Mouse (Mus musculus): ENCODE measurements at regions not wholly inside any gene's neighbourhood (a gene's known extent, or its start where the extent isn't known, plus 50 kb on each side); places are given as distances from the start of the nearest gene placed in this dataset.

DNA sequence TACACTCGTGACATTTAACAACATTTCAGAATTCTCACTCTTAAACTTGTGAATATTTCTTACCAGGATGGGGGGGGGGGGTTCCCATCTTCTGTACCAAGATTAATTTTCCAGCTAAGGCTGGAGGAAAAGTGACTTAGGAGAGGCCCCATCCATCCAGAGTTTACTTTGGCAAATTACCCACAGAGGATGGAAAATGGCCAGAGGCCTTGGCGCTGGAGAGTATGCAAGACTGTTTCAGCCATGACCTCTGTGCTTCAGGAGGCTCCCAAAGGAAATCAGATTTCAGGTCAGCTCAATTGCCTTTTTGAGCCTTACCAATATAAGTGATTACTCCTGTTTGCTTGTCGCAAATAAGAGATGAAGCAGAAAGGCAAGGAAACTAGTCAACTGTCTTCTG lies 143.4 kb upstream of the F930015N05Rik start:
- H3K36me3 ChIP-seq = no peaks in the 10 kb centered on the region
- H3K4me1 ChIP-seq = no peaks in the 10 kb centered on the region
- H3K4me3 ChIP-seq = no peak overlapping the region
- no peaks in the 10 kb centered on the region for H3K27me3 ChIP-seq (ENCODE audit: insufficient read depth, poor library complexity, severe bottlenecking)
- no peak for DNase-seq (ENCODE audit: low spot score)
- WGBS = 74% methylated on average over 3 of the region's 3 CpGs
- H3K27ac ChIP-seq = no peak overlapping the region
- no peaks in the 10 kb centered on the region for H3K9me3 ChIP-seq

DNA sequence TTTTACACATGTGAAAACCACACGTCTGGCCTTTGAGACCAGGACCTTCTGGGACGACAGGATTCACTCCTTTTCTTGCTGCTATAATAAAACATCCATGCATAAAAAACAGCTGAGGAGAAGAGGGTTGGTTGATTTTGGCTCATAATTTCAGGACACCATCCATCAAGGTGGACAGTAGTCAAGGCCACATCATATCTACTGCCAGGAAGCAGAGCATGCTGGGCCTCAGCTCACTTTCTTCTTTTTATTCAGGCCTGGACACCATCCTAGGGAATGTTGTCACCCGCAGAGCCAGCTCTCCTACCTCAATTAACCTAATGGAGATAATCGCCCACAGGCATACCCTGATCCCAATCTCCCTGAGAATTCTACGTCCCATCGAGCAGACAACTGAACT lies 149.6 kb upstream of the F930015N05Rik start:
- H3K4me3 ChIP-seq = no peak overlapping the region
- no peaks in the 10 kb centered on the region for H3K9me3 ChIP-seq
- no peak overlapping the region for H3K27ac ChIP-seq
- no peaks in the 10 kb centered on the region for H3K36me3 ChIP-seq
- no peaks in the 10 kb centered on the region for H3K27me3 ChIP-seq (ENCODE audit: insufficient read depth, poor library complexity, severe bottlenecking)
- H3K4me1 ChIP-seq = peaks cover 5% of the 10 kb centered on the region
- 76% methylated on average over 6 of the region's 6 CpGs for WGBS
- no peak for DNase-seq (ENCODE audit: low spot score)

DNA sequence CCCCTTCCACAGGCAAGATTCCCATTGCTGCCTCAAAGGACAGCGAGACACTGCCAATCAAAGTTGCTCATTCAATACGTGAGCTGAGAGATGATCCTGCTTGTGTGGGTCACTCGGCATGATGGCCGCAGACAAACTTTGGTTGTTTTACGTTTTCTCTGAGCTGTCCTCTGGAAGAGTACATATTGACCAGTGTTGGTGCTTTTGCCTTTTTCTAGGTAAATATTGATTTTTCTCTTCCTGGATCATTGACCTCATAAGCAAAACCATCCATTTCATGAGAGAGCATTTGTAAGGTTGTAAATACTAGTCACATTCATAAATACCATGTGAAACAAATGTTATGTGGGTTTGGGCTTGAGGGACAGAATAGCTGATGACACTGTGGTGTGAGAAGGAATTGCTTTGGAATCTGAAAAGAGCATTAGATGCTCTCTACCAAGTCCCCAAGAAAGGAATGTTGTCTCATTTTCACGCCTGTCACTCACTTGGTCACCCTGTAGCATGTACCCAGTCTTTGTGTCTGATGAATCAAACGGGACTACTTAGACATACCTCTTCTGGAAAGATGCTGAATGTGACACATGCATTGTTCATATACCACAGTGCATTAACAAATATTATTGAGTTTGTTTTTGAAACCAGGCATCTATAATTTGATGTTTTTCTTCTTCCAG lies 150.7 kb upstream of the F930015N05Rik start:
- no peak for DNase-seq (ENCODE audit: low spot score)
- no peak overlapping the region for H3K4me3 ChIP-seq
- H3K36me3 ChIP-seq = no peaks in the 10 kb centered on the region
- H3K27ac ChIP-seq = no peak overlapping the region
- no peaks in the 10 kb centered on the region for H3K9me3 ChIP-seq
- WGBS = 75% methylated on average over 7 of the region's 7 CpGs
- H3K4me1 ChIP-seq = peaks cover 5% of the 10 kb centered on the region
- H3K27me3 ChIP-seq (ENCODE audit: insufficient read depth, poor library complexity, severe bottlenecking) = 0 out of 2 replicates have a peak, but pooled peaks cover 6% of the 10 kb centered on the region

DNA sequence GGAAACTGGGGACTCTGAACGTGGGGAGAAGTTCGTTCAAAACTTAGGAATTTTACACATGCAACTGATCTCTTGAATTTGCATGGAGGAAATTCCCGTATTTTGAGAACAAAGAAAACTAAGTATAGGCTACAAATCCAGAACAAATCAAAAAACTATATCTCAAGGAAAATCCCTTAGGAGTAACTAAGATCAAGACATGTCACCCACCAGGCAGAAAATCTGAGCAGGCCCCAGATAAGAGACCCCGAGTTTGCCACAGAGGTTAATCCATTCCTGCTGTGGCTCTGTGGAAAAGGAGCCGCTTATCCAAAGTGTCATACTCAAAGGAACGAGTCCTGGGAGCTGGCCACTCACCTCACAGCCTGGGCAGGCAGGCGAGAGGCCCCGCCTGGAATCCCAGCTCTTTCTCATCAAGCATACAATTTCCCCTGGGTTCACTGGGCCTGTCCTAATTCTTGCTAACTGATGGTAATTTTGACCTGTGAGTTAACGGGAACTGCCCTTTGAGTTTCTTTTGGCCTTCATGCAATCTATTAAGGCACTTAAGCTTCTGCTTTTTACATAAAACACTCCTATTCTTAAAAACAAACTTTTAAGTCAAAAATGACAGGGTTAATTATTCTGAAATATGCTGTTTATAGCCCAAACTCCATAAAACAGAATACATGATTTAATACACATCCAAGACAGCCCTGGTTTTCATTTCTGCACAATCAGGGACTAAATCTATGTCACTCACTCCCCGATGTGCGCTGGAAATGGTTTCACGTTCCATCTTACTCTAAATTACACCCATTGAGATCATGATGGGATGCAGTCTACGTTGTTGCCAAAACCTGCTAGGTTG lies 151.5 kb upstream of the F930015N05Rik start:
- 45% methylated on average over 13 of the region's 13 CpGs for WGBS
- H3K36me3 ChIP-seq = no peaks in the 10 kb centered on the region
- no peak for DNase-seq (ENCODE audit: low spot score)
- H3K4me1 ChIP-seq = peaks cover 5% of the 10 kb centered on the region
- no peaks in the 10 kb centered on the region for H3K9me3 ChIP-seq
- no peak overlapping the region for H3K27ac ChIP-seq
- H3K27me3 ChIP-seq (ENCODE audit: insufficient read depth, poor library complexity, severe bottlenecking) = 0 out of 2 replicates have a peak, but pooled peaks cover 12% of the 10 kb centered on the region
- no peak overlapping the region for H3K4me3 ChIP-seq

DNA sequence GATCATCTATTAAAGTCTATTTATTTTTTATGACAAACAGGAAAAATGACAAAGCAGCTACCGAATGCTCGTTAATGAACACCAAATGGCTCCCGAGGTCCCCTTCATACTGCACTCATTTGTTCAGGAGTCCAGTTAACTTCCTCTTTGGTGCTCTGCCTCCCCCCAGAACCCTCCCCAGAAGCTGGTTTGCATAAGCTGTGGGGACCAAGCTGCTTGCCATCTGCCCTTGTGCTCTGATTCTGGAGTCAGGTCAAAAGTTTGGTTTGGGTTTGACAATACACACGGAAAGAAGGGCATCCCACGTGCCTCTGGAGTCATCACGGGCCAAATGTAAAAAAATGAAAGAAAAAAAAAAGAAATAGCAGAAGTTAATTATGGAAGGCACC lies 152.1 kb upstream of the F930015N05Rik start:
- Histone ChIP-seq H3K9me3 (no peaks in the 10 kb centered on the region), H3K27ac (no peak overlapping the region), H3K4me3 (no peak overlapping the region), H3K27me3 (ENCODE audit: insufficient read depth, poor library complexity, severe bottlenecking) (0 out of 2 replicates have a peak, but pooled peaks cover 12% of the 10 kb centered on the region), H3K4me1 (peaks cover 5% of the 10 kb centered on the region), H3K36me3 (no peaks in the 10 kb centered on the region)
- no peak for DNase-seq (ENCODE audit: low spot score)
- WGBS = 80% methylated on average over 6 of the region's 6 CpGs

DNA sequence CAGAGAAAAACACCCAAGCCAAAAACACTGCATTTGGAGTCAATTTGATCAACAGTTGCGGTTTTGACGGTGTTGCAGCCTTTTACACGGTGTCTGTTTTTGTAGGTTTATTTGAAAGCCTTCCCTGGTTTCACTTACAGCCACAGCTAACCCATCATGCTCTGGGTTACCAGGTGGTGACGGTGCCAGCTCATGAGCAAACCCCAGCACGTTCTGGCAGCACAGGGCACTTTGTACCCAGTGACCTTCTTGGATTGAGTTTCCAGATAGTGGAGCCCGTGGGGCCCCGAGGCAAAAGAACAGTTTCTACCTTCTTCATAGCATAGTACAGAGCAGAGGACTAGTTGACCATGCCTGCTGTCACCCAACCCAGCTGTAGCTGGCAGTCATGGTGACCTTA lies 152.6 kb upstream of the F930015N05Rik start:
- Histone ChIP-seq H3K4me1 (peaks cover 5% of the 10 kb centered on the region), H3K27me3 (ENCODE audit: insufficient read depth, poor library complexity, severe bottlenecking) (0 out of 2 replicates have a peak, but pooled peaks cover 12% of the 10 kb centered on the region), H3K36me3 (no peaks in the 10 kb centered on the region), H3K4me3 (no peak overlapping the region), H3K27ac (no peak overlapping the region), H3K9me3 (no peaks in the 10 kb centered on the region)
- no peak for DNase-seq (ENCODE audit: low spot score)
- WGBS = 77% methylated on average over 7 of the region's 7 CpGs

DNA sequence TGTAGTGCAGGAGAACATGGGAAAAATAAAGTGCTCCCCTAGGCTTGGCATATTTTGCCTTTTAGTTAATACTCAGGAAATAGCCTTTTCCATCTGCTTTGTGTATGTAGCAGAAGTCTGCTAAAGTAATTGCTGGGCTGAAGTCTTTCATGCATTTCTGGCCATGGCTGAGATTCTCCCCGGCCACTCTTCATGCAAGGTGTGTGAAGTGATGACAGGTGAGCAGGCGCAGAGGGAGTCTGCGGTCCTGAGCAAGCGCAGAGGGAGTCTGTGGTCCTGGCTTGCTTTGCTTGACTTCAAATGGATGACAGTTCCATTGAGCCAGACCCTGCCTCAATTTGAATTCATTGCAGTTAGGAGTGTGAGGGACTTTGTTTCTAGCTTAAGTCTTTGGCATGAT lies 153.6 kb upstream of the F930015N05Rik start:
- Histone ChIP-seq H3K4me1 (peaks cover 5% of the 10 kb centered on the region), H3K27ac (no peak overlapping the region), H3K27me3 (ENCODE audit: insufficient read depth, poor library complexity, severe bottlenecking) (peaks cover 13% of the 10 kb centered on the region; the same call in 1 of the 2 replicates), H3K36me3 (no peaks in the 10 kb centered on the region), H3K9me3 (no peaks in the 10 kb centered on the region), H3K4me3 (no peak overlapping the region)
- DNase-seq (ENCODE audit: low spot score) = no peak
- 73% methylated on average over 4 of the region's 4 CpGs for WGBS

DNA sequence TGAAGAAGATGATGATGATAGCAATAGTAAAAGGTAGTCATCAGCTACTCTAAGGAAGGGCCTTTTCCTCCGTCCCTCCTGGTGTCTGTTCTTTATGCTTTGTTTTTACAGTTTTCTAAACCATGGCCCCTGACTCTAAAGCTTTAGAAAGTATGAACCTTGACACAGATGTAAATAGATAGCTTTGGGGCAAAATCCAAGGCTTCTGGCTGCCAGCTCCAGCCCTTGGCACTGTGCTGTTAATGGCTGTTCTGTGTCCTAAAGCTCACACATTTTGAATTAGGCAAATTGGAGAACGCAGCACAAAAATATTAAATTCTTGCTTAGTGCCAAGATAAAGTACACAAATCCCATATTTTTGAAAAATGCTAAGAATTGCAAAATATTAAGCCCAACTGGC lies 155.8 kb upstream of the F930015N05Rik start:
- H3K27me3 ChIP-seq (ENCODE audit: insufficient read depth, poor library complexity, severe bottlenecking) = peaks cover 25% of the 10 kb centered on the region

DNA sequence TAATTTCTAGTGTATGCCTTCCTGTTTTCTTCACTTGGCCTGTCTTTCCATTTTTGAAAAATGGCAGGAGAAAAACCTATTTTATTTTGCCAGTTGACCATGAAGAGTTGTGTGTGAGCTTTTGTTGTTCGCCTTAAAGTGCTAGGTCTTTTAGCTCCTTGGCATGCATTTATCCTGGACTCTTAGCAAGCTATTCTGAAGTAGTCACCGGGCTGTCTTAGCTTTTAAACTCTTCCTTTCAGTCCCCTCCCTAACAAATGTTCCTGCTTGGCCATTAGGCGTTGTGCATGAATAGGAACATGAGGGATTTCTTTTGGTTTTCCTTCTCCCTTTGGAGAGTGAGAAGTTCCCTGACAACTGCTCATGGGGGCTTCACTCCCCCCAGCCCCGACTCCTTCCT lies 160.9 kb upstream of the F930015N05Rik start:
- H3K27me3 ChIP-seq (ENCODE audit: insufficient read depth, poor library complexity, severe bottlenecking) = peaks cover 32% of the 10 kb centered on the region
- no peak overlapping the region for H3K27ac ChIP-seq
- DNase-seq (ENCODE audit: low spot score) = no peak
- H3K9me3 ChIP-seq = 0 out of 2 replicates have a peak, but pooled peaks cover 4% of the 10 kb centered on the region
- WGBS = 77% methylated on average over 4 of the region's 4 CpGs
- peaks cover 15% of the 10 kb centered on the region; the same call in 1 of the 2 replicates for H3K4me1 ChIP-seq
- H3K4me3 ChIP-seq = no peak overlapping the region
- no peaks in the 10 kb centered on the region for H3K36me3 ChIP-seq

More for the DNA sequence above, 155.8 kb upstream of the F930015N05Rik start:
- Histone ChIP-seq H3K27ac (no peak overlapping the region), H3K36me3 (no peaks in the 10 kb centered on the region), H3K4me3 (no peak overlapping the region), H3K4me1 (peaks cover 5% of the 10 kb centered on the region), H3K9me3 (no peaks in the 10 kb centered on the region)
- no peak for DNase-seq (ENCODE audit: low spot score)
- WGBS = 81% methylated on average over 2 of the region's 2 CpGs

DNA sequence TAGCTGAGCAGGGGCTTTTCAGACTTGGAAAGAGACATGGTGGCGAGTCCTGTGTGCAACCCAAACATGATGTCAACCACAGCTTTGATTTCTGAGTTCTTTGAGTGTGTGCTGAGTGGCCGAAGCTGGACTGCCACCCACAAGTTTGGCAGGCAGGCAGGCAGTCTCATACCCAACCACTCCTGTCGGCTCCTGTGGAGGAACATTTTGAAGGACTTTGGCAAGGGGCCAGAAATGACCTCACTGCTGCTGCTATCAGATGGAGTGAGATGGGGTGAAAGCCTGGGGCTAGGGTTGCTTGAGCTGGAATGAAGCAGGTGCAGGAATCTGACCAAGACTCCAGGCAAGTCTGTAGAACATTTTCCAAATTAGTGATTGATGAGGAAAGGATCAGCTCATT lies 162.7 kb upstream of the F930015N05Rik start:
- Histone ChIP-seq H3K27ac (no peak overlapping the region), H3K9me3 (0 out of 2 replicates have a peak, but pooled peaks cover 4% of the 10 kb centered on the region)
- WGBS = 48% methylated on average over 3 of the region's 3 CpGs

DNA sequence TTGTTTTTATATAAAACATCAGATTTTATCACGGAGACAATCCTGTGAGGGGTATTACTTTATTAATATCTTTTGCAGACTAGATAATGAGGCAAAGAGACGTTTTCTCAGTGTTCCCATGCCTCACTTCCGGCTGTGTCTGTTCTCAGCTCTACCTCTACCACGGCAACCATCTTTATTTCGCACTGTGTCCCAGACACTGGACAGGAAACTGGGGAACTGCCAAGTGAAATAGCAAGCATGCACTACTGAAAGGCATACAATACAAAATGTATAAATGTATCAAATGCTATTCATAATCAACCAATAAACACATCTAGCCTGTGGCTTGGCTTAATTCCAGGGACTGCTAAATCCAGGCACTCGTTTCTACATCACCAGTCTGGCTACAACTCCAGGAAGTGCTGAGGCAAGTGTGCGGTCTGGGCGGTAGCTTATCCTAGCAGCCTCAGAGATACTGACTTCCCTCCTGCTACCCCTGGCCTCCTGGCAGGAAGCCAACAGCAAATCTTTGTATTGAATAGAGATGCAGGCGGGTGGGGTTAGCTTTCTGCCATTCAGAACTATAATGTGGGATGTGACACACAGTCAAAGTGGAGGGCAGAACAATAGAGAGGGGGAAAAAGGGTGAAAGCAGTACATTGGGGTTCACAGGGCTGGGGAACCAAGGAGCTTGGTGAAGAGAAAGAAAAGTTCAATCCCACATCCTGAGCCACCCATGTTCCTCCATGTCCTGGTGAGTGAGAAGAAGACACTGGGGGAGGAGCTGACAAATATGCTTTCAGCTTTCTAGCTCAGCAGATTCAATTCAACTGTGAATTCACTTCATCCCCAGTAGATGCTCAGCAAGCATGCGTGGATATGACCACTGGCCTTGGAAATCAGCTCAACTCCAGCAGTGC lies 164.0 kb upstream of the F930015N05Rik start:
- H3K27me3 ChIP-seq (ENCODE audit: insufficient read depth, poor library complexity, severe bottlenecking) = peaks cover 22% of the 10 kb centered on the region
- 0 out of 2 replicates have a peak, but pooled peaks cover 4% of the 10 kb centered on the region for H3K9me3 ChIP-seq
- 55% methylated on average over 10 of the region's 10 CpGs for WGBS
- 0 out of 2 replicates have a peak overlapping the region, but pooled peaks have one; percentile 36 for H3K27ac ChIP-seq
- H3K4me1 ChIP-seq = peaks cover 15% of the 10 kb centered on the region; the same call in 1 of the 2 replicates
- peak; percentile 83 for DNase-seq (ENCODE audit: low spot score)
- H3K4me3 ChIP-seq = no peak overlapping the region
- H3K36me3 ChIP-seq = no peaks in the 10 kb centered on the region

More for the DNA sequence above, 162.7 kb upstream of the F930015N05Rik start:
- H3K36me3 ChIP-seq = no peaks in the 10 kb centered on the region
- H3K4me1 ChIP-seq = peaks cover 15% of the 10 kb centered on the region; the same call in 1 of the 2 replicates
- peaks cover 27% of the 10 kb centered on the region for H3K27me3 ChIP-seq (ENCODE audit: insufficient read depth, poor library complexity, severe bottlenecking)
- peak; percentile 88 for DNase-seq (ENCODE audit: low spot score)
- H3K4me3 ChIP-seq = no peak overlapping the region

DNA sequence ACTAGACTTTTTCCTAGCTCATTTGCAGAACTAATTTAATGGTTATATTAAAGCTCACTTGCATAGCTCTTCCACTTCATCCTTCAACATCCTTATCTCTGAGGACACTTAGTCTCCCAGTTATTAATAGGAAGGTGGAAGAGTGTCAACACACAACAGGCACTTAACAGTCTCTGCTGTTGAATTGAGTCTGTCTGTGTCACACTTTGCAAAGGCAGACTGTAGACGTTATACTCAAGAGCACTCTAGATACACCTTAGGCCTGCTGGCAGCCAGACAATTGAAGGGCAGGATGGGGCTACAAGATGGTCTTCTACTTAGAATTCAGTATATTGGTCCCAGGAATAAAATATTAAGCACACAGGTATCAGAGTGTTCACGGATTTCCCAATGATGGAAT lies 172.6 kb upstream of the F930015N05Rik start:
- H3K4me3 ChIP-seq = no peak overlapping the region
- no peaks in the 10 kb centered on the region for H3K9me3 ChIP-seq
- peaks cover 40% of the 10 kb centered on the region; the same call in 1 of the 2 replicates for H3K27me3 ChIP-seq (ENCODE audit: insufficient read depth, poor library complexity, severe bottlenecking)
- peaks cover 3% of the 10 kb centered on the region; the same call in 1 of the 2 replicates for H3K4me1 ChIP-seq
- H3K27ac ChIP-seq = no peak overlapping the region
- WGBS = 56% methylated on average over 2 of the region's 2 CpGs
- DNase-seq (ENCODE audit: low spot score) = peak; percentile 77
- no peaks in the 10 kb centered on the region for H3K36me3 ChIP-seq
